ENCODE assay signal across 10 mouse cellular contexts in the genomic region with DNA sequence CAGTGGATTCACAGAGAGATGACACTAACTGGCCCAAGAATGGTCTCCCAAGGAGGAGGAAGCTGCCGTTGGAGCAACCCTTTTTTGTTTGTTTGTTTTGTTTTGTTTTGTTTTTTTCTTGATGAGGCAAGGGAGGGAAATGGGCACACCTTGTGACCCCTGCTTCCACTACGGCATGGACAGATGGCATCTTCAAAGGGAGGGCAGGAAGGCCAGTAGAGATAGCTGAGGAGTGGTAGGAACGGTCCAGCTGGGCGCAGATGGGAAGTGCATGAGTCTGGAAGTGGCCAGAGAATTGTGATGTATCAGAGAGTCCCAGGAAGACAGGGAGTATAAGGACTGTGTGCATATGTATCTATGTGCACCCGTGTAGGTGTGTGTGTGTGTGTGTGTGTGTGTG.
DNase-seq lines count a peak whose midpoint lies in the region.
"Had no signal": no experiment of that assay in that cellular context is flagged by ENCODE, and none has a peak within 500 bp of the region (broad histone marks: within the 10 kb centered on the region; RNA-seq: fewer than 3 reads in every experiment).

No protein-coding gene starts in this region.

- intact Hi-C loops in left cerebral cortex, postnatal 4 days (cut with DNase I), result no loop called here
- intact Hi-C loops in left cerebral cortex, postnatal 25 days (cut with DNase I), result loop anchor here (10.0 kb wide), 1 partner anchor 146 kb away; no protein-coding TSS in a partner anchor

- peak; percentile 62 to 73 for DNase-seq in cerebellum, postnatal 14 days
- no peak for DNase-seq in cerebellum, adult 9-10 months
- DNase-seq in left cerebral cortex, postnatal 4 days, result peak; percentile 38
- no peak for DNase-seq in left cerebral cortex, postnatal 25 days (ENCODE audit: low spot score in 2 of 2)
- DNase-seq in adrenal gland, postnatal 36 days, result no peak
- DNase-seq: adrenal gland, adult 8-10 months; adrenal gland, postnatal 14 days; cerebellum, adult 11 months; cerebellum, adult 9-11 months; embryo, embryonic 11 days had no signal

Comparison
In these comparisons a context has a peak if more than half of its experiments do, and no peak if none do; other contexts are left out.
1. DNase-seq: peak in cerebellum, postnatal 14 days (2 of 2) and left cerebral cortex, postnatal 4 days (single experiment); none in cerebellum, adult 9-10 months (single experiment), left cerebral cortex, postnatal 25 days (0 of 2) and adrenal gland, postnatal 36 days (0 of 2).